Mouse (Mus musculus) adrenal gland (tissue): ENCODE measurements at regions not wholly inside any gene's neighbourhood (a gene's known extent, or its start where the extent isn't known, plus 50 kb on each side); places are given as distances from the start of the nearest gene placed in this dataset.

Source experiments
- intact Hi-C: fragments of 180-260 bp; cut with DNase I; formaldehyde crosslinking; loops from one replicate; pipeline ENCODE4 v1.15.1; 2025

- intact Hi-C loops = no loop called here
These were observed 425.9 kb downstream of the Fut8 start for GRCm38 (mm10) chr12:77663665-77664374.

DNA sequence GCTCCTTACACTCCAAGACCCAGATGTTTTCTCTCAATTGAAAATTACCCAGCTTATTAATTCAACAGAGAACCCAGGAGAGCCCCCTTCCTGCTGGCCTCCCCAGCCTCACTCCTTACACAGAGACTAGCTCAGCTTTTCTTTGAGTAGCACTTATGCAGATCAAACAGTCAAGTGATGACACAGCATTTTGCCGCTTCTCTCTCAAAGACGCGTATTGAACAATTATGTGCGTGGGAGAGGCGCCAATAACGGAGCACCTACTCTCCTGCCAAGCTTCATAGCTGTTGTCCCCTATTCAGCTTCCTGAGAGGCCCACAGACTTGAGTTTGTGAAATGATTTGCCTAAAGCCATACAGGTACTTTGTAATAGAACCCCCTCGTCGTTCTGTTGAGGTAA lies 428.5 kb downstream of the Fut8 start:
- intact Hi-C loops = loop anchor here (5.0 kb wide), 1 partner anchor 669 kb away; no protein-coding TSS in a partner anchor

- intact Hi-C loops = loop anchor here (5.0 kb wide), 1 partner anchor 670 kb away; no protein-coding TSS in a partner anchor
These were observed 429.4 kb downstream of the Fut8 start for GRCm38 (mm10) chr12:77667151-77667874.

- intact Hi-C loops = loop anchor here (5.0 kb wide), 1 partner anchor 671 kb away; no protein-coding TSS in a partner anchor
These were observed 429.9 kb downstream of the Fut8 start for GRCm38 (mm10) chr12:77667875-77668204.

- intact Hi-C loops = loop anchor here (10.0 kb wide), 1 partner anchor 114 kb away; no protein-coding TSS in a partner anchor
These were observed 432.6 kb downstream of the Fut8 start for GRCm38 (mm10) chr12:77670531-77670930.

DNA sequence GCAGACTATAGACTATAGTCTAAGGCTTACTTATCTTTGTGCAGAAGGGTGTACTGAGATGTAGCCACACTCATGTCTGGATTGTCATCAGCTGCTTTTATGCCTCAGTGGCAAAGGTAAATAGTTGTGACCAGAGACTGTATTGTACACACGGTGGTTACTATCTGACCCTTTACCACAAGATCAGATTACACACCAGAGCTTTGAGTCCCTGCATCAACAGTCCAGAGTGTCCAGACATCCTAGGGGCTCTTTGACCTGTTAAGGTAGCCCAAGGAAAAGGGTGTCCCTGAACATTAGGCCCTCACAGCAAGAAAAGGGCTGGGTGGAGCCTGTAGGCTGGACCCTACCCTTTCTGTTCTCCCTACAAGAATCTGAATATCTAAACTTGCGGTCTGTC lies 436.4 kb downstream of the Fut8 start:
- intact Hi-C loops = loop anchor here (10.0 kb wide), 1 partner anchor 110 kb away; no protein-coding TSS in a partner anchor

DNA sequence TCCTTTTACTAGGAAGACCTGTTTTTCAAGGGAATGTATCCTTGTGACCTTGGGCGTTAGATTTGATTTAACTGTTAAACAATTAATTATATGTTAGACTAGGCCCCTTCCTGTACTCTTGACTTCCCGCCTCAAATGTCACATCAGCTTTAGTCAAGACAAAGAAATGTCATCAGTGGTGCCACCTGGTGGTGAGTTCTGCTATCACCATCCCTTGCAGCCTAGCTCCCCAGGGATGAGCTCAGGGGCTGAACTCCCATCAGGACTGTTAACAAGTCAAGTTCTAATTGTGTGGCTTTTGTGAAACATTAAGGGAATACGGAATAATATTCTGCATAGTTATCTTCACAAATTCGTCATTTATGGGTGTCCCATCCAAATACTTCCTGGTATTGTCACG lies 436.8 kb downstream of the Fut8 start:
- intact Hi-C loops = loop anchor here (10.0 kb wide), 1 partner anchor 110 kb away; no protein-coding TSS in a partner anchor

GRCm38 (mm10) chr12:77678040-77678439 lies 440.1 kb downstream of the Fut8 start:
- intact Hi-C loops = loop anchor here (10.0 kb wide), 1 partner anchor 107 kb away; no protein-coding TSS in a partner anchor

DNA sequence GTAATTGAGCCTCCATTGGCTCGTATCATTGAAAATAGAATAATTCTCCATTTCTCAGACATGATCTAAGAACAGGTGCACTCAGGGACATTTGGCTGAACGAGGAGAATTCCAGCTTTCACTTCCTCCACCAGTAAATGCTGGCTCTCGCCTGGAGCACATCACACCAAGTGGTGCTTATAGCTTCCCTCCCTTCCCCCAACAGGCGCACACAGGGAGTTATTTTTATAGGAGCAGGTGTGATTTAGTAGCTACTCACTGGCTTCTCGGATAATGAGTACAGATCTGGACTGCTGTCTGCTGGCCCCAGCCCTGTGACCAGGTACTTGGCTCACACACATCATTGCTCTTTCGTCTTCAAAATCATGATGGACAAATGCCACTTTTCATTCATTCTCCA lies 456.2 kb downstream of the Fut8 start:
- intact Hi-C loops = no loop called here

- intact Hi-C loops = no loop called here
These were observed 458.2 kb downstream of the Fut8 start for GRCm38 (mm10) chr12:77696039-77696631.

- intact Hi-C loops = no loop called here
These were observed 458.7 kb downstream of the Fut8 start for GRCm38 (mm10) chr12:77696662-77697061.

DNA sequence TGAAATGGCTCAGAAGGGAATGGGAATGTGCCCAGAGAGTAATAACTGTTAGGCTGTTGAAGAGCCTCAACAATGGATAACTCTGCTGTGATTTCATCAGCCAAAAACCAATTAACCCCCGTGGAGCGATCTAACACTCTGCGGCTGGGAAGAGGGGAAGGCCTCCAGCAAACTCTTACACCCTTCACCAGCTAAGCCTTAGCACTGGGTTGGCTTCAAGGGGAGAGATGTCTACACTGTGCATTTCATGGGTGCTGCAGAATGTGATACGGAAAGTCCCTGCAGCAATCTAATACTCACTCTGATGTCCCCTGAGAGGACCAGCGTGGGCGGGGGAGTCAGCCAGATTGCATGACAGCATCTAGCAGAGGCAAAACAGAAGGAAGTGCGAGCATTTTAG lies 460.2 kb downstream of the Fut8 start:
- intact Hi-C loops = no loop called here

GRCm38 (mm10) chr12:77699896-77700605 lies 462.1 kb downstream of the Fut8 start:
- intact Hi-C loops = no loop called here

- intact Hi-C loops = no loop called here
These were observed 477.6 kb downstream of the Fut8 start for GRCm38 (mm10) chr12:77715506-77715905.

DNA sequence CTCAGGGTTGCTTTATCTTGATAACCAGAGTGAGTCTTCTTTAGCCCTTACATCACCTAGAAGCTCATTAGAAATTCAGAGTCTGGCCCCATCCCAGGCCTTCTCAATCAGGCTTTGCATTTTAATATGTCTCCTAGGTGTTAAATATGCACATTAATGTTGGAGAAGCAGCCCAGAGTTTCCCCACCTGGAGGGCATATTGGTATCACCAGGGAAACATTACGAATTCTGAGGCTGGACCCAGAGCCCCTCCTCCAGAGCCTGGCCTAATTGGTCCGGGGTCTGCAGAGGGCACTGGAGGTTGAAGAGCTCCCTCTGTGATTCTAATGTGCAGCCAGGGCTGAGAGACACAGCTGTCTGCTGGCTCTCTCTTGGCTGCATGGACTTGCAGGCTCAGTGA lies 478.1 kb downstream of the Fut8 start:
- intact Hi-C loops = no loop called here

- intact Hi-C loops = no loop called here
These were observed 466.3 kb upstream of the Gm6657 start for GRCm38 (mm10) chr12:77727766-77728165.

DNA sequence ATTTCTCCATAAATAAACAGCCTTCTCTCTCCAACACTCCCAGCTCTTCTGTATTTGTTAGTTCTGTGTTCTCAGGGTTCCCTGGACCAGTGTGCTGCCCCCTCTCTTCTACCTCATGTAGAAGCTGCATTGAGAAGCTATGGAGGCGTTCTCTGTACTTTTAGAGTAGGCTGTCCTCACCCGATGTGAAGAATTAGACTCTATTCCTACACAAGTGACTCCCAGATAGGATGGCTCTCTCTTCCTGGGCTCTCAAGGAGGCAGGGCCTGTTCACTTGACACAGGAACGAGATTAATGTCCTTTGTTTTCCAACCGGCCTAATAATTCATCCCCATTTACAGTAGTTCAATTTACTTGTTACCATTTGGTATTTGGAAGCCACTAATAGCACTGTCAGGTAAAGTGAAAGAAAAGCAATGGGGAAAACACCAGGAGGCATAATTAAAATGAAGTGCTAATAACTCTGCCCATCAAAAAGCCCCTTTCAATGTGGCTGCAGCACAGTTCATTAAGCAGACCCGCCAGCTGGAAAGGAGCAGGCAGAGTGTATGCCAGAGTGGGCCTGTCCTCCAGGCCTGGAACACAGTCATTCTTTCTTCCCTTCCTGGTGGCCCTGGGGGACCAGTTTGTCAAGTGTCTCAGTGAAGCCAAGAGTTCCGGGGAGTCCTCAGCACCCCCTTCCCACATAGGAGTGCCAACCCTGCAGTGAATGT lies 454.8 kb upstream of the Gm6657 start:
- intact Hi-C loops = no loop called here

GRCm38 (mm10) chr12:77742716-77743115 lies 451.3 kb upstream of the Gm6657 start:
- intact Hi-C loops = no loop called here

GRCm38 (mm10) chr12:77749438-77750007 lies 444.5 kb upstream of the Gm6657 start:
- intact Hi-C loops = no loop called here

DNA sequence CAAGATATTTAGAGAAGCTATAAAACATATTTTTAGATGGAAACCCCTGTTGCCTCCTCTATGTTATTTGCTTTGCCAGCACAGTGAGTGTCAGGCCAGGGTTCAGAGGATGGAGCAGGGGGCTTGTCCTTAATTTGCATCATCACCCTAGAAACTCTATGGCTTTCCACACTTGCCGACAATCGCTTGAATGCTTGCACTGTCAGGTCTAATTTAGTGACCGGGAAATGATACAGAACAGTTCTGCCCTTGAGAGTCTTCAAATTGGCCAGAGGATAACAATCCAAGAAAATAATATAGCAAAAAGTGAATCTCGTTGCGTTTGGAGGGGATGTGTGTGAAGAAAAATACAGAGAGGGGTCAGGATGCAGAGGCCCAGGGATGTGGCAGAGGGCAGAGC lies 441.9 kb upstream of the Gm6657 start:
- intact Hi-C loops = no loop called here
